Mouse (Mus musculus) retina, postnatal 7 days (tissue): ENCODE measurements around the gene Gls2.

Experiments
- DNase-seq: peaks from one replicate; pipeline ENCODE4 v3.0.0-alpha.2; 2012; ENCODE audit warnings: low read depth, low spot score

Gene Gls2

GRCm38 (mm10) chr10:128231697-128232419, 37.6 kb downstream of the Gls2 start, which contains the start of gene Timeless:
Gene Timeless, plus strand, starts transcription at chr10:128232065.
- DNase-seq: peak; percentile 74

DNA sequence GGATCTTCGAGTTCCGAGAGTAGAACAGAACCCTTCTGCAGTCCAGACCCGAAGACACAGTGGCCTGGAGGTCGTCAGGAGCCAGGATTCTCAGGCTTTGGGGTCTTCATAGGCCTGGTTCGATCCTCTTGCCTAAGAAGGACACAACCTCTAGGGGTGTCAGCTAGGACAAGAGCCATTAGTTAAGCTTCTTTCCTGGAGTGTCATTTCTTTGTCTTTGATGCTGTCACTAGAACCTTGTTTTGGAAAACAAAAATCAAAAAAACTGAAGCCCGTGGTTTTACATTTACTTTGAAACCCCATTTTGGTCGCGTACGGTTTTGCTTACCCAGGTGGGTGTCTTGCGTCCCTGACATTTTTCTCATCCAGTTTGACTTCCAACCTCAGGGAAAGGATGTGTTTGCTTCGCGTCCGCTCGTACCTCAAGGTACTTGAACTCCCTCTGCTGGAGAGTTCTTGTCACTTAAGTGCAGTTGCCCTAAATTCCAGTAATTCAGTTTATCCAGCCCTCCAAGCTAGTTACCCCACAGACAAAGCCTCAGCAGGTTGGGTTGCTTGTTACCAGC, 38.2 kb downstream of the Gls2 start:
- peak; percentile 41 for DNase-seq

DNA sequence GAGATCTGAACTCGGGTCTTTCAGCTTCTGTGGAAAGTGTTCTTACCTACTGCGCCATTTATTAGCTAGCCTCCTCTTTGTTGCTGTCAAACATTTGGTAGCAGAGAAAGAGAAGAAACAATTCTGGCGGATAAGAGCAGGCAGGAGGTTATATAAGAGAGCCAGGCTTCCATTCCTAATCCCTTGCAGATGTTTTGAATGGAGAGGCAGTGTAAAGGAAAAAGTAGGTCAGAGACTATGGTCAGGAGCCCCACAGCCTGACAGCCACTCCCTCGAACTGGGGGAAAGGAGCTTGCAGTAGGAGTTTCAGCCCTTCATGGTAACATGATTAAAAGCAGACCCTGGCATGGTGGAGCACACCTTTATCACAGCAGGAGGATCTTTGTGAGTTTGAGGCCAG, 42.1 kb downstream of the Gls2 start:
- DNase-seq: no peak

DNA sequence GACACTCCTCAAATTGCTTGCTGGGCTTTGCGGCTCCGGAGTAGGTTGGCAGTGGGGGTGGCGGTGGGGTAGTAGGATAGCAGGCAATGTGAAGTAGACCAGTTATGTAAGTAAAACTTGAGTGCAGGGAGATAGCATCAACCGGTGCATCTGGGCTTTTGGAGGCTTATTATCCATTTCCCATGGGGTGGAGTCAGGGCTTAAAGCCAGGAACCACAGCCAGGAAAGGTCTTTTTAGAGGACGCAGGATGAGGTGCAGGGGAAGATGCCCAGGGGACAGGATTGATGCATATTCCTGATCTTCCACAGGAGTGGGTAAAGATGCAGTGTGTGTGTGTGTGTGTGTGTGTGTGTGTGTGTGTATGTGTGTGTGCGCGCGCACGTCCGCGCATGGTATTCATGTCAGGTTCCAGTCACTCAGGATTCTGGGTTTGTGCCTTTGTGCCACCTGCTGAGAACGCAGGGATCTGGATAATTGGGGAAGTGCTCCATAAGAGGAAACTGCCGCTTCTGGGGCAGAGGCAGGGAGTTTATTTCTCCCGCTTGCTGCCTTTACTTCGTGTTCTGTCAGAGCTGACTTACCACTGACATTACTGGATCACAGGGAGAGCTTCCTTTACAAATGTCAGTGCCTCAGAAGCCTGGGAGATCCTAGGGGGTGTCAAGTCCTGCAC, 43.7 kb downstream of the Gls2 start:
- DNase-seq: no peak

DNA sequence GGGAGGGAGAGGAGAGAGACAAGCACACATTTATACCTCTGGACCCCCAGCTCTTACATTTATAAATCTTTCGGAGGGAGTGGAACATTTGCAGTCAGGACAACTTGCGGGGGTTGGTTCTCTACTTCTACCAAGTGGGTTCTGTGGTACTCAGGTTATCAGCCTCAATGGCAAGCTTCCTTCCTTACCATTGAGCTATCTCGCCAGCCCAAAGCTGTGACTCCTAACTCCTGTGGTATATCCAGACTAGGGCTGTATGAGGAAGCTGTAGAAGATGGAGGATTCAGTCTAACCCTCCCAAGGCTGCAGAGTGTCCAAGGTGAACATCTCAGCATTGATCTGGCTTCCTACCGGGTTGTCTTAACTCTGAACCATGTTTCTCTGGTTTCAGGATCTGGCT, 44.9 kb downstream of the Gls2 start:
- DNase-seq: no peak

DNA sequence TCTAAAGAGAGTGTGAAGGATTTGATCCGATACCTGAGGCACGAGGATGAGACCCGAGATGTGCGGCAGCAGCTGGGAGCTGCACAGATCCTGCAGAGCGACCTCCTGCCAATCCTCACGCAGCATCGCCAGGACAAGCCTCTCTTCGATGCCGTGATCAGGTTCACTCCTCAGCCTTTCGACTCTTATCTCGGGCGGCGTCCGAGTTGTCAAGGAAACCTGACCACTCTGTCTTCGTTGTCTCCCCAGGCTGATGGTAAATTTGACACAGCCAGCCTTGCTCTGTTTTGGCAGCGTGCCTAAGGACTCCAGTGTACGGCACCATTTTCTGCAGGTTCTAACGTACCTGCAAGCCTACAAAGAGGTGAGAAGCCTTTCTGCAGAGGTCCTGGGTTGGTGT, 45.9 kb downstream of the Gls2 start:
- no peak for DNase-seq

GRCm38 (mm10) chr10:128243252-128243651, 49.0 kb downstream of the Gls2 start:
- no peak for DNase-seq

DNA sequence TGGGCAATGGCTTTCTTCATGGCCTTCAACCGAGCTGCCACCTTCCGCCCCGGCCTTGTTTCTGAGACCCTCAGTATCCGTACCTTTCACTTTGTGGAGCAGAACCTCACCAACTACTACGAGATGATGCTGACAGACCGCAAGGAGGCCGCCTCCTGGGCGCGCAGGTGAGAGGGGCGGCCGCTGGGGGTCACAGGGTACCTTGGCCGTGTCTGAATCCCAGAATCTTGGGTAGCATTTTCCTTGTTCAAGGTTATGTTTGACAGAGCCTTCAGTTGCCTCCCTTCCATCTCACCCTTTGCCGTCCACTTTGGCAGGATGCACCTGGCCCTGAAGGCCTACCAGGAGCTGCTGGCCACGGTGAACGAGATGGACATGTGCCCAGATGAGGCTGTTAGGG, 49.9 kb downstream of the Gls2 start:
- DNase-seq: no peak

DNA sequence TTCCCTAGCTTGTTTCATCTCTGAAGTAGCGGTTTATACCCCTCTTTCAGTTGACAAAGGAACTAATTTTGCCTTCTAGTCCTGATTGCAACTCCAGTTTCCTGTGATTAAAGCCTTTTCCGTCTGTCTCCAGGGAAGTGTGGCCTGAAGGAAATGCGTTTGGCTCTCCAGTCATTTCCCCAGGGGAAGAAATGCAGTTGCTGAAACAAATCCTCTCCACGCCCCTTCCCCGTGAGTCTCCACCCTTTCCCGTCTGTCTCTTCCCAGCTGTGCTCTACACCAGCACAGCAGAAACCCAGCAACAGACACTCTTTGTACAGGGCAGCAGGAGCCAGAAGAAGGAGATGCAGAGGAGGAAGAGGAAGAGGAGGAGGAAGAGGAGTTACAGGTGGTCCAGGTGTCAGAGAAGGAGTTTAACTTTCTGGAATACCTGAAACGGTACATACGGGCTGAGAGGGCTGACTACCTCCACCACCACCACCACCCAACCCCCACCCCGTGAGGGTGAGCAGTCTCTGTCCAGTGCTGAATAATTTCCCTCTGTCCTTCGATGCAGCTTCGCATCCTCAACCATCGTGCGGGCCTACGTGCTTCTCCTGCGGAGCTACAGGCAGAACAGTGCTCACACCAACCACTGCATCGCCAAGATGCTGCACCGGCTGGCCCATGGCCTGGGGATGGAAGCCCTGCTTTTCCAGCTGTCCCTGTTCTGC, 52.9 kb downstream of the Gls2 start:
- no peak for DNase-seq

DNA sequence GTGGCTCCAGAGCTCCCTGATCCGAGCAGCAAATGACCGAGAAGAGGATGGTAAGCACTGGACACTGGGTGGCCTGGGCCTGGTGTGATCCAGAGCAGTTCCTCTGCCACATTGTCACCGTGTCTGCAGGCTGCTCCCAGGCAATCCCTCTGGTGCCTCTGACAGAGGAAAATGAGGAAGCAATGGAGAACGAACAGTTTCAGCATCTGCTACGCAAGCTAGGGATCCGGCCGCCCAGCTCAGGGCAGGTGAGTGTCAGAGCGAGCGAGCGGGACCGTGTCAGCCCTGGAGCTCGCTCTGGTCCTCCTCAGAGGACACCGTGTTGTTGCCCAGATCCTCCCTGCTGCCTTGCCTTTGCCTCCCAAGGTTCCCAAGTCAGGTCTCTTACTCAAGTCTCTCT, 56.3 kb downstream of the Gls2 start:
- DNase-seq: no peak

GRCm38 (mm10) chr10:128253677-128254255, 59.5 kb downstream of the Gls2 start, which contains the start of gene Apon:
Gene Apon, plus strand, starts transcription at chr10:128254096.
- DNase-seq: no peak

DNA sequence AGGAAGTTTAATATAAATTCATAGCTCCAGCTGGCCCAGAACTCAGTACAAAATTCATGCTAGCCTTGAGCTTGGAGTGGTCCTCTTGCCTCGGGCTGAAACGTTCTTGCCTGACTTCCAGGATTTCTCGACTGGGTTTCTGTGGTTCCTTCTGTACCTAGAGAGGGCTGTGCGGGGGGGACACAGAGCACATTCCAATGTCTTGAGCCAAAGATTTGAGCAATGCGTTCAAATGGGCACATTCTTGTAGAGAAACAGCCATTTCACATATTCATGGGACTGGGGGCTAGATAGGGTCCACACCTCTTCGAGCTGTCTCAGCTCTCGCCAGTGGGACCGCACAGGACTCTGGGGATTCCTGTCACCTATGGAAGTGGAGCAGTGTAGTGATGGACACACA, 61.7 kb downstream of the Gls2 start:
- DNase-seq: no peak

- DNase-seq: no peak
These were observed 62.1 kb downstream of the Gls2 start for GRCm38 (mm10) chr10:128256328-128256727.

- DNase-seq: no peak
These were observed 64.7 kb downstream of the Gls2 start for GRCm38 (mm10) chr10:128258953-128259352.
